Mouse (Mus musculus): ENCODE data around the gene Man1a.

GRCm38 (mm10) chr10:53874191-53874590, 202.2 kb downstream of the Man1a start:
- no peak for TF ChIP-seq CTCF (IDR thresholded peaks at IDR 0.05; ENCODE audit: borderline replicate concordance, insufficient read depth, low read length)
- TF ChIP-seq POLR2A (IDR thresholded peaks at IDR 0.05; ENCODE audit: low read depth, low read length): no peak

Data from embryonic fibroblast, embryonic 13.5 days (primary cell).